Mouse (Mus musculus) left cerebral cortex, postnatal 4 days (tissue): Measurements from ENCODE around the gene Mettl15. TPM values are rescaled to one million over a fixed set of nuclear protein-coding genes. Genes with fewer than 3 reads are reported as not detected.
"Not testable (repeated sequence)": the region's sequence is repeated elsewhere in the genome, so short reads cannot be mapped to it uniquely, and the experiment has no call there.

Experiments used
- DNase-seq: peaks from one replicate; pipeline ENCODE4 v3.0.0-alpha.2; 2022
- intact Hi-C: fragments of 180-260 bp; cut with DNase I; formaldehyde crosslinking; loops from one replicate; pipeline ENCODE4 v1.15.1; 2025
- total RNA-seq, 2 experiments: library from RNA; stranded (reverse); gene quantifications; 2 replicates each; pipeline ENCODE4 v1.2.3; 2021

Gene Mettl15
- 1 to 10 TPM; 4.6 to 5.3 TPM for total RNA-seq

DNA sequence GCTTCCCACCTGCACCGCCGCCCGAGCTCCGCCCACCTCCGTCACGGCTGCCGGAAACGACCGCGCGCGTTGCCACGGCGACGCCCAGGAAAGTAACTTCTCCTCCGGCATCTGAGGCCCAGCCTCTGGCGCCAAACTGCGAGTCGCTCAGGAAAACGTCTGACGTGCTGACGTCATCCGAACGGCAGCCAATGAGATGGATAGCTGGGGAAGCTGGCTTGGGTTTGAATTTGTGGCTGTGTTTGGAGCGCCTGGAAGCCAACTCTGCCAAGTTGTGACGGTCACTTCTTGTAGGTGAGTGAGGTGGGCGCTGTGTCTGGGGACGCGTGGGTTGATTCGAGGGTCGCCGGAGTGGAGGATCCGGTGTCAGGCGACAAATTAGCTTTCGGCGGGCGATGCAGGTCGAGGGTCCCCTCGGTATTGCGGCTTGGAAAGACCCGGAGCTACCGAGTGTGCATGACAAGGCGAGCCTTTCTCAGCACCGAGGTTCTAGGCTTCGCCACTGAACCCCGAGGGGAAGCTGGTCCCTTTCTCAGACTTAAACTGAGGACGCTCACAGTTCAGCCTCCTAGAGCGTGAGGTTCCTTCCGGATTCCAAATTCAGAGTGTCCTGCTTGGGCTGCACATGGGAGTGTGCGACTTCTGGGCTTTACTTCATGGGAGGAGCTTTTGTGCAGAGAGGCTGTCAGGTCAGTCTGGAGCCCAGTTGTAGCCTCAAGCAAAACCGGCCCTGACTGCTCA is at the start of gene Mettl15, which contains the start of gene Kif18a:
TSS of gene Mettl15 (minus strand) at position 149 of the 741 bp plus-strand sequence.
TSS of gene Kif18a (plus strand) at position 139 of the 741 bp plus-strand sequence.
- intact Hi-C loops: loop anchor here (5.0 kb wide), 1 partner anchor 397 kb away; no protein-coding TSS in a partner anchor
- DNase-seq: peak; percentile 96

DNA sequence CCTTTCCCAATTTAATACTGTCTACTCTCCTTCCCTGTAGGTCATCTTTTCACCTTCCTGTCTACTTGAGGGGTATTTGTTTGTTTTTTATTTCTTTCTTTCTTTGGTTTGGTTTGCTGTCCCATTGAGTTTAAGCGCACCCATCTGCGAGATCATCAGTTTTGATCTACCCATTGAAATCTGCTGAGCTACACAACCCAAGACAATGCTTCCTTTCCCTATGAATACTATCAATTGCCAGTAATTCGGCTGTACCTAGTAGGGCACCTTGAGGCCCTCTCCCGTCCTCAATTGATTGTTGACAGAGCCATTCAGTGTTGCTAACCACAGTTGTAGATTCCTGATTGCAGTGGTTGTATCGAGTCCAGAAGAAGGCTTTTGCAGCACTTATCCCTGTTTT is 30.8 kb upstream of the Mettl15 start:
- no peak for DNase-seq
- intact Hi-C loops: no loop called here

GRCm38 (mm10) chr2:109303638-109304037 is 23.1 kb upstream of the Mettl15 start:
- intact Hi-C loops: no loop called here
- DNase-seq: no peak

GRCm38 (mm10) chr2:109302234-109302633 is 21.7 kb upstream of the Mettl15 start:
- intact Hi-C loops: no loop called here
- no peak for DNase-seq

DNA sequence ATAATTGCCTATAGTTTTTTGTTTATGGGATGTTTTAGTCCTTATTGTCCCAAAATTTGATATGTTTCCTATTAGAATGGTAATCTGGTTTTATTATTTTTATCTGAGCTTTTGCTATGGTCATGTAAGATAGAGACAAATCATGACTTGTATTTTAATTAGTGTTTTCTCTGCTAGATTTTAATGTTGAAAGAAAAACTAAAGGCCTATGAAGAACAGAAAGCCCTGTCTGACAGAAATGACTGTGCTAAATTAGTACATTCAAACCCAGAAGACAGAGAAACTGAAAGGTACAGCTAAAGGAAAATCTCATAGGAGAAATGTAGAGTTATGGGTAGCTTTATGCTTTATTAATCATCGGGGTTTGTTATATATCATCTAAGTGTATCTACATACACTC is 17.6 kb upstream of the Mettl15 start:
- no peak for DNase-seq
- intact Hi-C loops: no loop called here

GRCm38 (mm10) chr2:109296264-109296663 is 15.7 kb upstream of the Mettl15 start:
- intact Hi-C loops: no loop called here
- DNase-seq: no peak

- intact Hi-C loops: no loop called here
- DNase-seq: no peak
These were observed 8.8 kb upstream of the Mettl15 start for GRCm38 (mm10) chr2:109289327-109289726.

GRCm38 (mm10) chr2:109284121-109284520 is 3.6 kb upstream of the Mettl15 start:
- DNase-seq: no peak
- intact Hi-C loops: loop anchor here (5.0 kb wide), 1 partner anchor 393 kb away; no protein-coding TSS in a partner anchor

GRCm38 (mm10) chr2:109281341-109281690 is 768 bp upstream of the Mettl15 start:
- intact Hi-C loops: loop anchor here (5.0 kb wide), 1 partner anchor 396 kb away; no protein-coding TSS in a partner anchor

GRCm38 (mm10) chr2:109280272-109280599 is 312 bp downstream of the Mettl15 start:
- intact Hi-C loops: loop anchor here (5.0 kb wide), 1 partner anchor 397 kb away; no protein-coding TSS in a partner anchor

More at GRCm38 (mm10) chr2:109281341-109281690, 768 bp upstream of the Mettl15 start:
- DNase-seq: no peak

GRCm38 (mm10) chr2:109278036-109278435 is 2.5 kb downstream of the Mettl15 start:
- intact Hi-C loops: no loop called here
- peak; percentile 27 for DNase-seq

More at GRCm38 (mm10) chr2:109280272-109280599, 312 bp downstream of the Mettl15 start:
- DNase-seq: no peak

DNA sequence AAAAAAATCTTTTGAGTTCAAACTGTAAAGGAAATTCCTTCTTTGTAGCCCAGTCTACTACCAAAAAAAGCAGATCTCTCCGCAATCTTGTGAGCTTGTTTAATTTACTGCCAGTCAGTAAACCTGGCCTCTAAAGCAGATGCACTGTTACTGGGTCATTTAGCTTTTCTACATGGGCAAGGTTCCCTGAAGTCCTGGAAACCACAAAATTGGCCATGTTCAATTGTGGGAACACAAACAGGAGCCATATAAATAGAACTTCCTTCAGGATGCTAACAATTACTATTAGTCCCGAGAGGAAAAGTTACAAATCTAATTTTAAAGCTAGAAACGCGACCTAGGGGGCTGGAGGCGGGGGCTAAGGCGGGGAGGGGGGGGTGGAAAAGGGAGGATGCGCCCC is 3.0 kb downstream of the Mettl15 start:
- no peak for DNase-seq
- intact Hi-C loops: no loop called here

- no peak for DNase-seq
- intact Hi-C loops: no loop called here
These were observed 7.5 kb downstream of the Mettl15 start for GRCm38 (mm10) chr2:109273098-109273497.

DNA sequence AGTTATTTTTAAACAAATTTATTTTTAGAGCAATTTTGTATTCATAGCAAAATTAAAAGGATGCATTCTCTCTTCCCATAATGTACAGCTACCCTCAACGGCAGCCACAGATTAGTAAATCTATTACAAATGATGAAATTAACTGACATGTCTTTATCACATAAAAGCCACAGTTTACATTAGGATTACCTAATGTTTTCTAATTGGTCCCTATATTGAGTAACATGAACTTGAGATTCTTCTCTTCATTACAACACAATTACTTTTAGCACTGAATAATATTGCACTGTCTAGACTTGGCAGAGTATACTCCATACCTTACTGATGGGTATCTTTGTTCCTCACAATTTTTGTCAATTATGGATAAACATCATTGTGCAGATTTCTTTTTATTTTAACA is 17.8 kb downstream of the Mettl15 start:
- intact Hi-C loops: no loop called here
- DNase-seq: no peak

- DNase-seq: no peak
- intact Hi-C loops: no loop called here
These were observed 38.6 kb downstream of the Mettl15 start for GRCm38 (mm10) chr2:109241947-109242346.

- intact Hi-C loops: no loop called here
- DNase-seq: no peak
These were observed 44.8 kb downstream of the Mettl15 start for GRCm38 (mm10) chr2:109235741-109236140.

DNA sequence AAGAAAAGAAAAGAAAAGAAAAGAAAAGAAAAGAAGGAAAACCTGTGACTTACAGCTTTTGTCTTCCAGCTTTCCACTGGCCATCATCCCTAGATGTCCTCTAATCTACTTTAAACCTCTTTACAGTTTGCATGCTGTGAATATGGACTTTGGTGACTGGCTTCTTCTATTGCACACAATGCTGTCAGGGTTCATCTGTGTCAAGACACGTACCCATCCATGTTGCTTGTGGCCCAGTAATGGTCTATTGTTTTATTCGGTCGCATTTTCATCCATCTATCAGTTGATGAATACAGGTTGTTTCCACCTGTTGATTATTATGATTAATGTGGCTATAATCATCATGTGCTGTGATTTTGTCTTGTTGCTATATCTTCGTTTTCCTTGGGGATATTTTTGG is 46.7 kb downstream of the Mettl15 start:
- DNase-seq: no peak
- intact Hi-C loops: no loop called here

DNA sequence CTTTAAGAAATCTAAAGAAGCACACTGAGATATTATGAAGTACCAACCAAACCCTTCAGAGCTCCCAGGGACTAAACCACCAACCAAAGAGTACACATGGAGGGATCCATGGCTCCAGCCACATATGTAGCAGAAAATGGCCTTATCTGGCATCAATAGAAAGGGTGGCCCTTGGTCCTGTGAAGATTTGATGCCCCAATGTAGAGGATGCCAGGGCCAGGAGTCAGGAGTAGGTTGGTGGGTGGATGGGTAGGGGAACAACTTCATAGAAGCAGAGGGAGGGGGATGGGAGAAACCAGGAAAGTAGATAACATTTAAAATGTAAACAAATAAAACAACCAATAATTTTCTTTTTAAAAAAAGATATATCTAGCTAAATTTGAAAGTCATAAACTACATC is 50.1 kb downstream of the Mettl15 start:
- intact Hi-C loops: no loop called here
- no peak for DNase-seq

DNA sequence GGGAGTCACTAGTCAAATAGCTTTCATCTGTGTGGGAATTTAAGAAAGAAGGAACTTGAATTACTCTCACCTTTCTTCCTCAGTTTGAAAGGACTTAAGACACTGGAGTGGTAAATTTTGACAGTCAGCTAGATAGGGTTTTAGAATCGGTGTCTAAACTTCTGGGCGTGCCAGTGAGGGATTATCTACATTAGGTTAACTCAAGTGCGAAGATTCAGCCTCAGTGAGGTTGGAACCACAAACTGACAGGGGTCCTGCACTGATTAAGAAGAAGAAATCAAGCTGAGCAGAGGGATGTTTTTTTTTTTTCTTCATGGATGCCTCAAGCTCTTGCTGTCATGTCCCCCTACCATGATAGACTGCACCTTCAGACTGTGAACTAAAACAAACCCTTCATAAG is 53.4 kb downstream of the Mettl15 start:
- intact Hi-C loops: no loop called here

DNA sequence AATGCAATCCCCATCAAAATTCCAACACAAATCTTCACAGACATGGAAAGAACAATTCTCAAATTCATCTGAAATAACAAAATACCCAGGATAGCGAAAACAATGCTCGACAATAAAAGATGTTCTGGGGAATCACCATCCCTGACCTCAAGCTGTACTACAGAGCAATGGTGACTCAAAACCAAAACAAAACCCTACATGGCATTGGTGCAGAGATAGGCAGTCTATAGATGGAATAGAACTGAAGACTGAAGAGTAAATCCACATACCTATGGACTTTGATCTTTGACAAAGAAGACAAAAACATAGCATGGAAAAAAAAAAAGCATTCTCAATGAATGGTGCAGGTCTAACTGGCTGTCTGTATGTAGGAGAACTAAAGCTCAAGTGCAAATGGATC is 59.1 kb downstream of the Mettl15 start:
- intact Hi-C loops: no loop called here
- no peak for DNase-seq

More for the DNA sequence above, 53.4 kb downstream of the Mettl15 start:
- DNase-seq: no peak

- intact Hi-C loops, DNase-seq: not testable (repeated sequence)
These were observed 63.9 kb downstream of the Mettl15 start for GRCm38 (mm10) chr2:109216678-109217077.

GRCm38 (mm10) chr2:109210641-109211040 is 69.9 kb downstream of the Mettl15 start:
- intact Hi-C loops, DNase-seq: not testable (repeated sequence)
